Mouse (Mus musculus): ENCODE results near the gene Srek1. TPM values are rescaled to one million over a fixed set of nuclear protein-coding genes. Genes with fewer than 3 reads are reported as not detected.

Srek1 gene
- total and polyA plus RNA-seq, 2 experiments from 2014 or later: 35.1 to 48.2 TPM

DNA sequence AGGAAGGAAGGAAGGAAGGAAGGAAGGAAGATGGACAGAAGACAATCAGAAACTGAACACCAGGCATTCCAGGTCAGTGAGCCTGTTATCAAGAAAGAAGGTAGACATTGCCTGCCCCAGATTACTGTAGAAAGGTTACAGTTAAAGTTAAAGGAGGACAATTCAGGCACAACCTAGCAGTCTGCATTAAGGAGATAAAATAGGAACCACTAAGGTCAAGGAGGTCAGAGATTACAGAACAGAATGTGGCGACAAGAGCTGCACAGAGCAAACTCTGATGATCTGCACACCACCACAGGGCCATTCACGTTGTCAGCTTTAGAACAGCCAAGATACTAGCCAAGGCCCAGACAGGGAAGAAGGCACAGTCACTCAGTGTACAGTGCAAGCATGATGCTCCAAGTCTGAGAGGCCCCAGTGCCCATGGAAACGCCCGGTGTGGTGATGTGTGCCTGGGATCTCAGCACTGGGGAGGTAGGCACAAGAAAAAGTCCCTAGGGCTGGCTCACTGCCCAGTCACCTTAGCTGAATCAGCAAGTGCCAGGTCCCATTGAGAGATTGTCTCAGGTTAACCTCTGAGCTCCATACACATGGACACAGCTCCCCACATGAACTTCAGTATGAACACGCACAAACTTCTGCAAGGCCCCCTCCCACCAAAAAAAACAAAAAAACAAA is 38.9 kb downstream of the Srek1 start:
- Histone ChIP-seq H3K27ac (ENCODE audit: low read depth, low read length) (no peak overlapping the region), H3K4me2 (ENCODE audit: low read depth) (no peak overlapping the region), H3K4me3 (ENCODE audit: low read depth, low read length) (no peak overlapping the region), H3K4me1 (ENCODE audit: insufficient read depth) (no peaks in the 10 kb centered on the region), H3K9ac (no peak overlapping the region), H3K36me3 (ENCODE audit: insufficient read depth) (peaks cover 21% of the 10 kb centered on the region; the same call in 1 of the 2 replicates), H3K9me3 (ENCODE audit: low read length) (no peaks in the 10 kb centered on the region), H3K27me3 (ENCODE audit: insufficient read depth, low read length) (no peaks in the 10 kb centered on the region)
- ATAC-seq (no peak), DNase-seq (no peak)
- 91% methylated on average over 5 of the region's 5 CpGs for WGBS
- no peak for TF ChIP-seq CTCF (IDR thresholded peaks at IDR 0.05; ENCODE audit: low read depth)

DNA sequence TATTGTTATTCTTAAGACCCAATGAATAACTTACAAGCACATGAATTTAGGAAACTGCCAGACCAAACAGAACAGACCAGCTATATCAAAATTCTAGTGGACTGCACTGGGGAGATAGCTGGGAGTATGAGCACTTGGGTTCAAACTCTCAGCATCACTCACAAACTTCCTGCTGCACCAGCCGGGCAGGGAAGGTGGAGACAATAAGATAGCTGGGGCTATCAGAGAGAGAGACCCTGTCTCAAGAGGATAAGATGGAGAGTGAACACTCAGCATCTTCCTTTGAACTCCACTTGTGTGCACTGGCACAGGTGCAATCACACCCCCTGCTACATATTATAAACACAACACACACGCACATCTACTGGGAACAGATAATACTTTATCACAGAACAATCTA is 47.5 kb downstream of the Srek1 start:
- DNase-seq (no peak), ATAC-seq (no peak)
- no peaks in the 10 kb centered on the region for H3K27me3 ChIP-seq (ENCODE audit: insufficient read depth, low read length)
- H3K9me3 ChIP-seq (ENCODE audit: low read length): no peaks in the 10 kb centered on the region
- H3K9ac ChIP-seq: no peak overlapping the region
- no peak overlapping the region for H3K4me2 ChIP-seq (ENCODE audit: low read depth)
- TF ChIP-seq CTCF (IDR thresholded peaks at IDR 0.05; ENCODE audit: low read depth): no peak
- H3K4me1 ChIP-seq (ENCODE audit: insufficient read depth): no peaks in the 10 kb centered on the region
- WGBS: 84% methylated on average over 2 of the region's 2 CpGs
- no peak overlapping the region for H3K4me3 ChIP-seq (ENCODE audit: low read depth, low read length)
- no peak overlapping the region for H3K27ac ChIP-seq (ENCODE audit: low read depth, low read length)
- H3K36me3 ChIP-seq (ENCODE audit: insufficient read depth): no peaks in the 10 kb centered on the region

DNA sequence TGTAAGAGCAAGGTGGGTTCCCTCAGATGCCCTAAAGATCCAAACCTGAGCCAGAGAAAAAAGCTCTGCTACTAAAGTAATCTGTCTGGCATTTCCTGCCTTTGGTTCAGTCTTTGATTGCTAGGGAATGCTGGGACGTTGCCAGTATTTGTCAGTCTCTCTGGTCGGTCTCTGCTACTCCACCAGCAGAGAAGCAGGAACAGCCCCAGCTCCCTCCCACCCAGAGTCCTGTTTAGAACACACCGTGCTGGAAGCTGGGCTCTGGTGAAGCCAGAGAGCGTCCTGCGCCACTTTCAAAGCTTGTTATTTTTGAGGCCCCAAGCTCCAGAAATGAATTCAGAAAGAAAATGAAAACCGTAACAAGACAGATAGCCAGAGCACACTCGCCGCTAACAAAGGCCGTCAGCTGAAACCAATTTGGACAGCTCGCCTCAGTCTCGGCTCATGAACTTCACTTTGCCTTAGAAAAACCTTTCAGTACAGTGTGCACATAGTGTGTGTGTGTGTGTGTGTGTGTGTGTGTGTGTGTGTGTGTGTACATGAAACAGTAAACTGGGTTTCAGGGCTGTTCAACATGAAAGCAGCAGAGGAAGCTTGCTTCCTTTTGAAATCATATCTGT is 62.9 kb downstream of the Srek1 start:
- 43% methylated on average over 11 of the region's 11 CpGs for WGBS
- Histone ChIP-seq H3K9ac (no peak overlapping the region), H3K27ac (ENCODE audit: low read depth, low read length) (no peak overlapping the region), H3K9me3 (ENCODE audit: low read length) (no peaks in the 10 kb centered on the region), H3K36me3 (ENCODE audit: insufficient read depth) (no peaks in the 10 kb centered on the region), H3K4me3 (ENCODE audit: low read depth, low read length) (no peak overlapping the region), H3K4me2 (ENCODE audit: low read depth) (no peak overlapping the region), H3K27me3 (ENCODE audit: insufficient read depth, low read length) (no peaks in the 10 kb centered on the region), H3K4me1 (ENCODE audit: insufficient read depth) (no peaks in the 10 kb centered on the region)
- ATAC-seq: peak; percentile 32
- TF ChIP-seq CTCF (IDR thresholded peaks at IDR 0.05; ENCODE audit: low read depth): no peak
- peak; percentile 33 for DNase-seq

DNA sequence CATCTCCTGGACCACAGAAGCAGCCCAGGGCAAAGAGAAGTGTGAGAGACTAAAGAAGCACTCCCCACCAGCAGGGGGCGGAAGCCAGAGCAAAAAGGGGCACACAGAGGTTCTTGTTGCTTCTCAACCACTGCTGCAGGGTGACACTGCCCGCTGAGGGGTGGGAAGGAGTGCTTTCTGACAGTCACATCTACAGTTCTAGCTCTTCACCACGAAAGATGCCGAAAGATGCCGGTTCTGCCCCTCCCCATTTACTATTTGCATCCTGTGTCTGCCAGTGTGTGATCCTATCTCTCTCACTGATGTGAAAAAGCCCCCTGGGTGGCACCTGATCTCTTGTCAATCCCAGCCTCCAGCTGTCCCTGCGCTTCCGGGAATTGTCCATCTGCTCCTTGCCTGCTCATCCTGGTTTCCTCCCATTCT is 64.0 kb downstream of the Srek1 start:
- Histone ChIP-seq H3K9me3 (ENCODE audit: low read length) (no peaks in the 10 kb centered on the region), H3K27ac (ENCODE audit: low read depth, low read length) (no peak overlapping the region), H3K27me3 (ENCODE audit: insufficient read depth, low read length) (no peaks in the 10 kb centered on the region), H3K36me3 (ENCODE audit: insufficient read depth) (no peaks in the 10 kb centered on the region), H3K4me1 (ENCODE audit: insufficient read depth) (no peaks in the 10 kb centered on the region), H3K4me2 (ENCODE audit: low read depth) (no peak overlapping the region), H3K4me3 (ENCODE audit: low read depth, low read length) (no peak overlapping the region), H3K9ac (no peak overlapping the region)
- TF ChIP-seq CTCF (IDR thresholded peaks at IDR 0.05; ENCODE audit: low read depth): peak; percentile 33; the same call in 1 of the 2 replicates
- DNase-seq (no peak), ATAC-seq (no peak)
- WGBS: 50% methylated on average over 7 of the region's 7 CpGs

DNA sequence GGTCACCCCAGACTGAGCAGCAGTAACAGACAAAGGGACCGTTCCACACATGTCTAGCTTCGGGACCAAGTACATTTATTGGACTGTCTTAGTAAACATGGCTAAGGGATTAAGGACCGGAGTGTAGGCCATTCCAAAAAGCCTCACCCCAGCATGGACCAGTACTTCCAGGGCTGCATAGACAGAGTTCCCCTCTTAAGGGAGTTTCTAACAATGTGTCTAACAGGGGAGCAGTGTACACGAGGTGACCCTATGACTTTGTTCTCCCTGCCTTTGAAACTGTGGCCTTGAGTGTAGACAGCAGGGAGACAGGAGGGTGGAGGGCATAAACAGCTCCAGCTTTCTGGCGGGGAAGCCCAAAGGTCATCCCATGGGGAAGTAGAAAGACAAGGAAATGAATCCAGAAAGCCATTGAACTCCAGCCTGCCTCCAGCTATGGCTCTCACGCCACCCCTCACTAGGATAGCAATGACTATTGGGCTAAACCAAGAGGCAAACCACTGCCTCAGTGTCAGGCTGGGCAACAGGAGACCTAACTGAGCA is 68.9 kb downstream of the Srek1 start:
- no peaks in the 10 kb centered on the region for H3K4me1 ChIP-seq (ENCODE audit: insufficient read depth)
- no peaks in the 10 kb centered on the region for H3K36me3 ChIP-seq (ENCODE audit: insufficient read depth)
- H3K27me3 ChIP-seq (ENCODE audit: insufficient read depth, low read length): no peaks in the 10 kb centered on the region
- no peak overlapping the region for H3K4me3 ChIP-seq (ENCODE audit: low read depth, low read length)
- DNase-seq: no peak
- no peak overlapping the region for H3K9ac ChIP-seq
- H3K4me2 ChIP-seq (ENCODE audit: low read depth): no peak overlapping the region
- WGBS: 80% methylated on average over 6 of the region's 6 CpGs
- no peak for TF ChIP-seq CTCF (IDR thresholded peaks at IDR 0.05; ENCODE audit: low read depth)
- no peak for ATAC-seq
- no peaks in the 10 kb centered on the region for H3K9me3 ChIP-seq (ENCODE audit: low read length)
- H3K27ac ChIP-seq (ENCODE audit: low read depth, low read length): no peak overlapping the region

DNA sequence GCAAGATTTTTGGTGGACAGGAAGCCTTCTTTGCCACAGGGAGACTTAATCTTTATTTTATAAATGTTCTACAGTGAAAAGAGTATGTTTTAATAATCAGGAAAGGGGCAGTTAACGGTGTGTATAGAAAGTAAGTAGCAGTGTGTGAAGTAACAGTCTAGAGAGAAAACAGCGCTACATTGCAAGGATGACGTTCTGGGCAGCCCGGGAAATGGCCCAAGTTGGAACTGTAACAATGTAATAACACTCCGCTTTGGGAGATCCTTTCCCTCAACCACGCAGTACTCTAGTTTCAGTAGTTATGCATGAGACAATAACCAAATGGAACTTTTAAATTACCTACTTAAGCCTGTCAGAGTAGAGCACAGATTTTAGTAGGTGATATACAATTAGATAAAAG is 70.6 kb downstream of the Srek1 start:
- H3K27ac ChIP-seq (ENCODE audit: low read depth, low read length): no peak overlapping the region
- WGBS: 58% methylated on average over 6 of the region's 6 CpGs
- TF ChIP-seq CTCF (IDR thresholded peaks at IDR 0.05; ENCODE audit: low read depth): no peak
- no peak overlapping the region for H3K4me2 ChIP-seq (ENCODE audit: low read depth)
- H3K9me3 ChIP-seq (ENCODE audit: low read length): no peaks in the 10 kb centered on the region
- H3K4me3 ChIP-seq (ENCODE audit: low read depth, low read length): no peak overlapping the region
- no peaks in the 10 kb centered on the region for H3K36me3 ChIP-seq (ENCODE audit: insufficient read depth)
- no peaks in the 10 kb centered on the region for H3K27me3 ChIP-seq (ENCODE audit: insufficient read depth, low read length)
- H3K9ac ChIP-seq: no peak overlapping the region
- DNase-seq (no peak), ATAC-seq (no peak; the same call in 1 of the 2 replicates)
- H3K4me1 ChIP-seq (ENCODE audit: insufficient read depth): no peaks in the 10 kb centered on the region

DNA sequence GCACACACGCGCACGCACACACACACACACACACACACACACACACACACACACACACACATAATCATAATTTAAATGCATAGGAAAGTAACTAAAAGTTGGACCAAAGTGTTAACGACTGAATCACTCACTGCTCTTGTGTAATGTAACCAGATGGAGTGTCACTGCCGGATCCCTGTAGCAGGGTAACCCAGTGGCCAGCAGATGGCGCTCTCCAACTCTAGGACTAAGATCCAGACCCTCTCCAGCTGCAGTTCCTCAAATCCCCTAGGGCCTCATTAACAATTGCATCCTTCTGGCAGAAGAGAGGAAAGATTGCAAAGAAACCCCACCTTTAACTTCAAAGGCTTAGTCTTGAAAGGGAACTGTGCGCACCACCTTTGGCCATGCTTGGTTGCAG is 71.0 kb downstream of the Srek1 start:
- TF ChIP-seq CTCF (IDR thresholded peaks at IDR 0.05; ENCODE audit: low read depth): peak; percentile 90
- H3K4me2 ChIP-seq (ENCODE audit: low read depth): no peak overlapping the region
- DNase-seq (peak; percentile 88), ATAC-seq (peak; percentile 97)
- H3K27me3 ChIP-seq (ENCODE audit: insufficient read depth, low read length): no peaks in the 10 kb centered on the region
- no peak overlapping the region for H3K4me3 ChIP-seq (ENCODE audit: low read depth, low read length)
- H3K9me3 ChIP-seq (ENCODE audit: low read length): no peaks in the 10 kb centered on the region
- H3K36me3 ChIP-seq (ENCODE audit: insufficient read depth): no peaks in the 10 kb centered on the region
- no peaks in the 10 kb centered on the region for H3K4me1 ChIP-seq (ENCODE audit: insufficient read depth)
- H3K9ac ChIP-seq: no peak overlapping the region
- no peak overlapping the region for H3K27ac ChIP-seq (ENCODE audit: low read depth, low read length)
- WGBS: 29% methylated on average over 7 of the region's 7 CpGs
